Mouse (Mus musculus) left cerebral cortex, postnatal 10 days (tissue): ENCODE data around the gene Arpc3. TPM values are rescaled to one million over a fixed set of nuclear protein-coding genes. Genes with fewer than 3 reads are reported as not detected.
A peak's percentile ranks its signal among the peaks of the same experiment; 100 is the strongest.

Source experiments
- DNase-seq, 2 experiments: peaks; one replicate each; pipeline ENCODE4 v3.0.0; 2021 to 2022; ENCODE audit warnings: low spot score in 2 of 2, mixed read lengths in 1 of 2; ENCODE audit errors: extremely low spot score in 1 of 2
- intact Hi-C: fragments of 180-260 bp; cut with DNase I; formaldehyde crosslinking; loops from one replicate; pipeline ENCODE4 v1.15.1; 2025
- total RNA-seq, 2 experiments: library from RNA; stranded (reverse); gene quantifications; 2 replicates each; pipeline ENCODE4 v1.2.3; 2021

Gene Arpc3
- total RNA-seq: 100 to 1,000 TPM; 268 to 275 TPM

DNA sequence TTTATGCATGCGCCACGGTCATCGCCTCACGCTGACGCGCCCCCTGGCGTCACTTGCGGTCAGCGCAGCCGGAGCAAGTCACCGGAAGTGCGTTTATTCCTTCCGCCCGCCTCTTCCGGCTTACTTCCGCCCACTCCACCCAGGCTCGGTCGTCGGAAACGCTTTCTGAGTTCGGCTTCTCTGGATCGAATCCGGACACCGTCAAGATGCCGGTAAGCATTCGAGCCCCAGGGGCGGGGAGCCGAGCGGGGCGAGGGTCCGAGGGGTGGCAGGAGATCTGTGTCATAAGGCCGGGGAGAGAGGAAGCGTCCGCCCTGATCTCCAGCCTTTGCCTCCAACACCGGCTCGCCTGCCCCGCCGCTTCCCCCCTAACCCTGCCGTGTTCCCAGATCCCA is at the start of gene Arpc3:
Gene Arpc3, plus strand, starts transcription at position 93 of the 395 bp plus-strand sequence.
- peak; percentile 88 to 93 for DNase-seq
- intact Hi-C loops: no loop called here

DNA sequence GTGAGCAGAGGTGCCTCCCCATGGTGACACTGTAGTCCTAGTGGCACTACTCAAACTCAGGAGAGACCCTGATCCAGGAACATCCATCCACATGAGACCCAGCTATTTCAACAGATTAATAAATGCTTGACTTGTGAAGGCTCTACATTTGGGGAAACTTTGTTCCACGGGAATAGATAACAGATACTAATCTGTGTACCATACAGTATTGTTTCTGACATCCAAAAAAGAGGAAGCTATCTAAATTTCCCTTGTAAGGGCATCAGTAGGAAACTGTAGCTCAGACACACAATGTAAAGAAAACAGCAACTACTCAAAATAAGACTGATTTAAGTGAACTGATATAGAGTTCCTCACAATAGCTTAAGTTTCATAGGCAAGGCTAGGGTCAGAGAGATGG is 48.8 kb upstream of the Arpc3 start:
- intact Hi-C loops: loop anchor here (5.0 kb wide), 1 partner anchor 231 kb away; no protein-coding TSS in a partner anchor
- no peak for DNase-seq

DNA sequence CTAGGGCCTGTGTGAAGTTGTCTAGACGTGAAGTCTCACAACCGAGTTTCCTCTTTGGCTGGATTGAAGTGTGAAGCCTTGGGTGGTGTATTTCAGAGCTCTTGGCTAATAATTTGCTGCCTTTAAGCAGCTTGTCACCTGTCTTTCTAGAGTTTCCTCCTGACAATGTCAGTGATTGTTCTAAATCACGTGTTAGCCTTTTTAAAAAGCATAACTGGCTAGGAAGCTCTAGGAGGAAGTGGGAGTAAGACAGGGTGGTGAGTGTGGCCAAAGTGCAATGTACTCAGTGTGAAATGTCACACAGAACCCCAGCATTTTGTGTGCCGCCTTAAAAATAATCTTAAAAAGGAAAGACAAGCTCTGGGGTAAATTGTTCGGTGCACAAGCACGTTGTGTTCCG is 47.9 kb upstream of the Arpc3 start:
- intact Hi-C loops: loop anchor here (1.0 to 5.0 kb wide), 2 partner anchors 75 to 231 kb away; no protein-coding TSS in a partner anchor
- no peak for DNase-seq

DNA sequence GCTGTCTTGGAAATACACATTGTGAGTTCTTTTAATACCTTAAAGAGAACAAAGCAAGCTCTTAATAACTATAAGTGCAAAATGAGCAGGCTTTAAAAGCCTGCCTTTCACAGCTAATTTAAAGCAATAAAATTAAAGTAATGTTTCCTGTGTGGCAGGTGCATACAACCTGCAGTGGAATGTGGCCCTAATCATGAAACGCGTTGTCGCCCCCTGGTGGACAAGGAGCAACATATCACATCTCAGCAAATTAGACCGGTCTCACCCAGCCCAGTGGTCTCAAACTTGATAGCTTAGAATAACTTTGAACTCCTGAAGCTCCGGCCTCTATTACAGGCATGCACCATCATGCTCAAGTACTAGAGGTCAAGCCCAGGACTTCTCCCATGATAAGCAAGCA is 47.4 kb upstream of the Arpc3 start:
- peak; percentile 46 to 70 for DNase-seq
- intact Hi-C loops: loop anchor here (1.0 to 5.0 kb wide), 2 partner anchors 76 to 232 kb away; no protein-coding TSS in a partner anchor

DNA sequence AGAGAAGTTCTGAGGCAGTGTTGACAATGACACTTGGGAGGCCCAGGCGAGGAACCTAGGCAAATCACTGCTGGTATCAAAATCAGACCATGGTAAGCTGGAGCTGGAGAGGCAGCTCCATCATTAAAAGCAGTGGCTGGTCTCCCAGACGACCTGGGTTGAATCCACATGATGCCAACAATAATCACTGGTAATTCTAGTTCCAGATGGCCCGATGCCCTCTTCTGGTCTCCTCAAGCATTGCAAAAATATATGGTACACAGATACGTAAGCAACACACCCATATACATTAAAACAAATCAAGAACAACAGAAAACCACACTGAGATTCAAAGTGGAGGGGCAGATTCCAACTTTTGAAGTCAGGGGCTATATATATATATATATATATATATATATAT is 45.9 kb upstream of the Arpc3 start:
- intact Hi-C loops: no loop called here
- DNase-seq: no peak

DNA sequence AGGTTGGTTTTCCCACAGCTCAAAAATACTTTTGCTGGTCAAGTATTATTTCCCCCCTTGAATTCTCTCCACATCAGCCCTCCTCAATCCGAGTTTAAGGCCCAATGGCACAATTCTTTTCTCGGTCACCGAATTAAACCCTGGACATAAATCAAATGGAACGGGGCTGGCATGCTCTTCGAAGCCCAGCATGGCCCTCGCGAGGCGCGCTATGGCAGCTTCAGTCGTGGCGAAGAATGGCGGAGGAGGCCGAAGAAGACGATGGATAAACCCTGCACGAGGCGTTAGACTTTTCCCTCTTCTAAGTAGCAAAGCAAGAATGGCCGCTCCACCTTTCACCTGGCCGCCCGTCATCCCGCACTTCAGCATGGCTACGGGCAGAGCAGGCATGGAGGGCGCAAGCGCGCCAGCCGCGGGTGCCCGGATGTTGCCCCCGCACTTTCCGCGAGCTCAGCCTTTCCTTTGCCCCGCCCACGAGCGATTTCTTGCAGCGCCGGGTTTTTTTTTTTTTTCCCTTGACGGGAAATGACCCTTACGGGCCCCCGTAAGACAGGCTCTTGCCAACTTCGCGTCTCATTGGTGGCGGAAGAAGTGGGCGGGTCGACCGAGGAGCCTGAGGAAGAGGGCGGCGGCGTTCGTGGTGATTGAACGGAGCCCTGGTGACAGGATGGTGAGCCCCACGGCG is 37.7 kb upstream of the Arpc3 start, which contains the start of the genes Rad9b and Vps29:
Gene Rad9b, minus strand, starts transcription at position 427 of the 685 bp plus-strand sequence.
Gene Vps29, plus strand, starts transcription at position 563 of the 685 bp plus-strand sequence.
- intact Hi-C loops: loop anchor here (5.0 kb wide), 1 partner anchor 222 kb away; no protein-coding TSS in a partner anchor

DNA sequence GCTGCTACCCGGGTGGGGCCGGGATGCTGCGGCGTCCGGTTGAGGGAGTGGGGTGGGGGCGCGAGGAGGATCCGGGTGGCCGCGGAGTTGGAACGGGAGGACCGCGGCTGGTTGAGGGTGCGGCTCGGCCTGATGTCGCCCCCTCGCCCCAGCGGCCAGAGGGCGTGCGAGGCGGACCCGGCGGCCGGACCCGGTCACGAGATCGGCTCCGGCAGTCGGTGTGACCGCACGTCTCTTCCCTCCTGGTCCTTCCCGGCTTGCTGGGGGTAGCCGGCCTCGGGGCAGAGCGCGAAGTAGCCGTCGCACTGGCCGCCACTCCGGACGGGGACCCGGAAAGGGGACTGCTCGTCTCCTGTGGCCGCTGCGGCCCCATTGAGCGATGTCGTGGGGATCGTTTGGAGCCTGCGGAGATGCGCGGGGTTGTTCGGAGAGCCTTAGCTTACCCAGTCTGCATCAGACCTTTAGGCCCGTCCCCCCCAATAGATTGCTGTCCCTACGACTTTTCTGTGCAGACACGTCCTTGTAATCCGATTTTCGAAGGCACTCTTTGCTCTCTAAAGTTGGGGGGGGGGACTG is 37.1 kb upstream of the Arpc3 start:
- no peak for DNase-seq
- intact Hi-C loops: loop anchor here (5.0 kb wide), 1 partner anchor 222 kb away; no protein-coding TSS in a partner anchor

More for the DNA sequence above, 37.7 kb upstream of the Arpc3 start, which contains the start of the genes Rad9b and Vps29:
- peak; percentile 98 to 100 for DNase-seq

DNA sequence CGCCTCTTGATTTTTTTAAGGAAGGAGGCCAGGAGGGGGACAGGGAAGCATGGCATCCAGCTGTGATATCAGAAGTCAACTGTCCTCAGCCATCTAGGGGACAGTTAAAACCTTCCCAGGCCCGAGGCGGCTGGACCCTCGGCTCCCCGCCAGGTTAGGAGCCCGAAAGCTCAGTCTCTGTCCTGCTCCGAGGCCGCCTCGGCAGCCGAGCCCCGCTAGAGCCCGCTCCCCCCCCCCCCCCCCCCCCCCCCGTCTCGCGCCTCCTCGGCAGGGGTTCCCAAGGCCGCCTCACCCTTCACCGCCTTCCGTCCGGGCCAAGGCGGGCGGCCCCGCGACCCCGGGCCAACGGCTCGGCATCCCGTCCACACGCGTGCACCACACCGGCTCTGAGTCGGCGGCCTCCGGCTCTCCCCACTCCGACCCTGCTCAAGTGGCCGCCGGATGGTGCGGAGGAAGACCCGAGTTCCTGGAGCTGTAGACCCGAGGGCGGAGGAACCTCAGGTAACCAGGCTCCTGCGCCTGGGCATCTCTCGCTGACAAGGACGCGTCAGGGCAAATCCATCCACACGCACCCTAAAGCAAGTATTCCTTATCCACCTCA is 20.0 kb upstream of the Arpc3 start, which contains the start of gene Gpn3:
Gene Gpn3, plus strand, starts transcription at position 286 of the 601 bp plus-strand sequence.
- DNase-seq: peak in 1 of 2 experiments; percentile 81
- intact Hi-C loops: no loop called here

DNA sequence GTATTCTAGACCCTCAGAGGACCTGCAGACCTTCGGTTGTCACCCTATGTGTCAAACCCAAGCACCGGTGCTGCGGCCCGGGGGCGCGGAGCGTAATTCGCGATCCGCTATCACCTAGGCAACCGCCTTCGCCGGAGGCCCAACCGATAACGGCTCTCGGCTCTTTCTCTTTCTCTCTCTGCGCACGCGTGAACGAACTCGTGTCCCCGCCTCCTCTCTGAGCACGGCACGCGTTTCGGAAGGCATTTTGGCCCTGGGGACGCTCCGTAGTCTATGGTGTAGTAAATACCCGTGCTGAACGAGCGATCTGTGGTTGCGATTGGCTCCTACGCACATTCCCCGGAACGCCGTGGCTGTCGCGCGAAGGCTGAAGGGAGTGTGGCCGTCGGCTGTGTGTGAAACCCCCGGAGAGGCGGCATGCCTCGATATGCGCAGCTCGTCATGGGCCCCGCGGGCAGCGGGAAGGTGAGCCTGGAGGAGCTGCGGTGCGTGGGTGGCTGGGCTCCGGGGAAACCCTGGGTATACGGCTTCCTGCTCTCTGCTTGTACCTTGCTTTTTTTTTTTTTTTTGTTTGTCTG is 19.4 kb upstream of the Arpc3 start, which contains the start of gene Fam216a:
Gene Fam216a, minus strand, starts transcription at position 173 of the 578 bp plus-strand sequence.
- intact Hi-C loops: no loop called here
- DNase-seq: peak; percentile 99

DNA sequence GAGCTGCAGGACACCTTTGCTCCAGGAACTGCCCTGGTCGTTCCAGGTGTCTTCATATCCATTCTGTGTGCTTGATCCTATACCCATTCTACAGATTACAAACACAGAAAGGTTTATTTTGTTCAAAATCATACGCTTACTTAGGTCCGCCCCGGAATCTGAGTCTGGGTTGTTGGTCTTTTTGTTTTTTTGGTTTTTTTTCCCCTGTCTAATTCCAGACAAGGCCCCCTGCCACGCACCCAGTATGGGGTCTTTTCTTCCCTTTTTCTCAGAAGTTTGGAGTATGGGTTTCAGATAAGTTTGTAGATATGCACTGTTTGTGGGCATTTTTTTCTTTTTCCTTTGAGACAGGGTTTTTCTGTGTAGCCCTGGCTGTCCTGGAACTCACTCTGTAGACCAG is 18.8 kb upstream of the Arpc3 start:
- intact Hi-C loops: no loop called here
- DNase-seq: no peak

DNA sequence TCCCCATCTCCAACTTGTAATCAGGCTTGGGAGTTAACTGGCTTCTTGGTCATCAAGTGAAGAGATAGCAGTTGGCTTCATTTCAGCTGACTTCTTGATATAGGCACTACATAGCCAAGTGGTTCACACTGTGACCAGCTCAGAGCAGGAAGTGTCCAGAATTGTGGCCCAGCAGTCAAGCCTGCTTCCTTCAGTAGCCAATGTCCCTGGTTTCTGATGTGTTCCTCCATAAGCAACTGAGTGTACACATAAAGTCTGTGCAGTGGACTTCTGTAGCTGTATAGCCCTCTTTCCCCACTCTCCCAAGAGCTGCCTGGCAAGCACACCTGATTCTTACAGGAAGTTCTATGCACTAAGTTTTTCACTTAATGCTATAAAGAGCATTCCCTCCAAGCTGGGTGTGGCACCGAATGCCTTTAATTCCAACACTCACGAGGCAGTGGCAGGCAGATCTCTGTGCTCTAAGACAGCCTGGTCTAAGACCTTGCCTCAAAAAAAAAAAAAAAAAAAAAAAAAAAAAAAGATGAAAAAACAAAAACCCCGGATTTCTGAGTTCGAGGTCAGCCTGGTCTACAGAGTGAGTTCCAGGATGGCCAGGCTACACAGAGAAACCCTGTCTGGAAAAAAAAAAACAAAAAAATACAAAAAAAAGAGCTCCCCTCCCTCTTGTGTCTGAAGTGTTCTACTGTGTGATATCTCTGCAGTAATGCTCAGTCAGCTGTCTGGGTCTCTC is 14.4 kb upstream of the Arpc3 start:
- no peak for DNase-seq
- intact Hi-C loops: no loop called here

DNA sequence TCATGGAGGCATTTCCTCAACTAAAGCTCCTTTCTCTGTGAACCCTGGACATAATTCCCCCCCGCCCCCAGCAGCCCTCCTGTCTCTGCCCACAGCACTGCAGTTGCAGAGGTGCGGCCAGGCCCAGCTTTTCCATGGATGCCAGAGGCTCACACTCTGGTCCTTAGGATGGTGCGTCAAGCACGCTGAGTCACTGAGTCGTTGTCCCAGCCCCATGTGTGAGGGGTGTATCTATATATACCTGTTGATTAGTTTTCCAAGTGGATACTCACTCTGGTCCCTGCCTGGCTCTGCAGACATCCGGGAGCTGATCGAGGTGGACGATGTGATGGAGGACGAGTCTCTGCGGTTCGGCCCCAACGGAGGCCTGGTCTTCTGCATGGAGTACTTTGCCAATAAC is 13.5 kb upstream of the Arpc3 start:
- DNase-seq: no peak

DNA sequence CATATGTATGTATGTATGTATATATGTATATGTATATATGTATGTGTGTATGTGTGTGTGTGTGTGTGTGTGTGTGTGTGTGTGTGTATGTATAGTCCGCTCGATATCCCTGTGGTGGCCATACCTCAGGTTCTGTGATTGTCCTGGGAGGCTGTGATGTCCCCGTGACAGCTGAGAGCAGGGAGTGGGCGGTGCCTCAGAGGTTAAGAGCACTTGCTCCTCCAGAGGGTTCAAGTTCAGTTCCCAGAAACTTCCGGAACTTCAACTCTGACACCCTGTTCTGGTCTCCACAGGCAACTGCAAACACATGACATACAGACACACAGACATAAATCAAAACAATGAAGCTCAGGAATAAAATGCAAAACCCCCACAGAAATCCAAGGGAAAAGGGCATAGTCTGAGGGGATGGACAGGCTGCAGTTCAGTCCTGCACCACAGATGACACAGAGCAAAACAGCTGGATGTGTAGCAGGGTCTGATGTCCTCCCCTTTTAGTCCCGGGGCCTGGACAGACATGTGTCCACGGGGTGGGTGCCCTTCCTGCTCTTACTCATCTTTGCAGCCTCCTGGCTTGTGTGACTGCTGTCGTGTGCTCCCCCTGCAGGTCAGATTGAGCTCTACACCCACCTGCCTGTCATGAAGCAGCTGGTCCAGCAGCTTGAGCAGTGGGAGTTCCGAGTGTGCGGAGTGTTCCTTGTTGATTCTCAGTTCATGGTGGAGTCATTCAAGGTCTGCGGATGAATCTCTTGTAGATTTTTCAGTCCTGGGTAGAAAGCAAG is 12.1 kb upstream of the Arpc3 start:
- intact Hi-C loops: no loop called here
- DNase-seq: peak; percentile 71 to 83

More for the DNA sequence above, 13.5 kb upstream of the Arpc3 start:
- intact Hi-C loops: no loop called here

DNA sequence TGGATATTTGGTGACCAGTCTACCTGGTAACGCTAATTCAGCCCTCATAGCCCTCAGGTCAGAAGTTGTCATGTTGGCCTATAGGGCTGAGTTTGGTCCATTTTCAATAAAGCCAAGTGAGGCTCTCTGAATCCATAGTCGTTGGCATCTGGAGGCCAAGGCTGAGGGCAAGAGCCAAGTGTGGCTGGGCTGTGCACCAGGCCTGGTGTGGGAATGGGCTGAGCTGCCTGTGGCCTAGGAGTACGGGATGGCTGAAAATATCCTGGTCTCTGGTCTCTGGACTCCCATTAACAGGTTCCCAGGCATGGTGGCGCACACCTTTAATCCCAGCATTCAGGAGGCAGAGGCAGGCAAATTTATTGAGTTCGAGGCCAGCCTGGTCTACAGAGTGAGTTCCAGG is 1.7 kb upstream of the Arpc3 start:
- intact Hi-C loops: no loop called here
- no peak for DNase-seq

DNA sequence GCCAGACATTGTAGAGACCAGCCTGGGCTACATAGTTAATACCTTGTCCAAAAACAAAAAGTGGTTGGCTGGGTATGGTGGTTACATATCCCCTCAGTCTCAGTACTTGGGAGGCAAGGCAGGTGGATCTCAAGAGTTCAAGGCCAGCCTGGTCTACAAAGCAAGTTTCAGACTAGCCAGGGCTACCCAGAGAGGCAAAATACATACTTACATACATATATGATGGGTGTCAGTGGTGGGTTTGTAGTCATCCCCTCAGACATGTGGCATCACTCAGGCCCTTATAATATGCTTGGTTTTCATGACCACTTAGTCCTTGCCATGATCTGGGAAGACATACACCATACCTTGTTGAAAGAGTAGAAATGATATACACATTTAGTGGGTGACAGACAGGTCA is 1.0 kb upstream of the Arpc3 start:
- intact Hi-C loops: no loop called here
- no peak for DNase-seq

DNA sequence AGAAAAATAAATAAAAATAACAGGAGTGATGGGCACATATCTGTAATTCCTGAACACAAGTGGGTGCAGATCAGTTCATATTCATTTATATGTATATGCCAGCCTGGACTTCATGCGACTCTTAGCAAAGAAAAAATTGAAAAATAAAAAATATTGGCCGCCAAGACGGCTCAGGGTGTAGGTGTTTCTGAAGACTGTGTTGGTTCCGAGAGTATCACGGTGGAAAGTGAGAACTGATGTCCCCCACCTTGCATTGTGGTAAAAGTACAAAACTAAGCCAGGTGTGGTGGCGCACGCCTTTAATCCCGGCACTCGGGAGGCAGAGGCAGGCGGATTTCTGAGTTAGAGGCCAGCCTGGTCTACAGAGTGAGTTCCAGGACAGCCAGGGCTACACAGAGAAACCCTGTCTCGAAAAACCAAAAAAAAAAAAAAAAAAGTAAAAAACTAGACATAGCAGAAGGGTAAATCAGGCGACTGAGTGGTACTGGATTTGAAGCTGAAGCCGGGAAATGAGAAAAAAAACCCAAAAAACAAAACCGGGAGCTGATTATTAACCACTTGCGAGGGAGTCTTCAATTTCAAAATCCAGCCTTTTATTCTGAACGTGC is 396 bp upstream of the Arpc3 start:
- intact Hi-C loops: no loop called here
- no peak for DNase-seq

DNA sequence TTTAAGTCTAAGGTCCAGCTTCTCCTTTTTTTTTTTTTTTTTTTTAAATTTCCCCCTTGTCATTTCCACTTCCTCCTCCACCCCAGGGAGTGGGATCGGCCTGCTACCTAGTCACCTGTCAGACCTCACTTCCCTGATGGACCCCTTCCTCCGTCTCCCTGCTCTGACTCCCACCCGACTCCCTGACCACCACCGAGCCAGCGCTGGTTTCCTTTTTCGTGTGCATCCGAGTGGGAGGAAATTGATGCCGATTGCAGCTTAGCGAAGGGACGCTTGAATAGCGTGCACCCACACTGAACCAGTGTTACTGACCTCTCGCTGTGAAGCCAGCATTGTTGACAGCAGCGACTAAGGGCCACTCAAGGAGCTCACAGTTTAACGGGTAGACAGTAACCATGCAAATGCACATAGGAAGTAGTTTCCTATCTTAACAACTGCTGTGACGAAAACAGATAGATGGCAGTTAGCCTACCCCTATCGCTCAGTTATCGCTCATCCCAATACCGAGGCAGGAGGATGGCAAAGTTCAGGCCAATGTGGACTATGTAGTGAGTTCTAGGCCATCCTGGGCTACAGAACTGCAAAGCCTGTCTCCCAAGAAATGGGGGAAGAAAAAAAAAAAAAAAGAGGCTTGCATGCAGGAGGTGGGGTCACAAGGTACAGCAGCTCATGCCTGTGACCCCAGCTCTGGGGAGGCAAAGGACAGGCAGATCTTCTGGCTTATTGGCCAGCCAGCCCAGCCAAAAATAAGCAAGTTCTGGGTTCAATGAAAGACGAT is 738 bp downstream of the Arpc3 start:
- peak in 1 of 2 experiments; percentile 39 for DNase-seq
- intact Hi-C loops: no loop called here
